Mouse (Mus musculus): ENCODE results near the gene Sfn.
"Not testable (repeated sequence)": the region's sequence is repeated elsewhere in the genome, so short reads cannot be mapped to it uniquely, and the experiment has no call there.

The Sfn gene

GRCm38 (mm10) chr4:133601721-133602218 is at the start of gene Sfn:
Sfn (minus strand) TSS chr4:133602168.
- peak; percentile 78 to 83 for DNase-seq (ENCODE audit: low spot score in 2 of 2)

DNA sequence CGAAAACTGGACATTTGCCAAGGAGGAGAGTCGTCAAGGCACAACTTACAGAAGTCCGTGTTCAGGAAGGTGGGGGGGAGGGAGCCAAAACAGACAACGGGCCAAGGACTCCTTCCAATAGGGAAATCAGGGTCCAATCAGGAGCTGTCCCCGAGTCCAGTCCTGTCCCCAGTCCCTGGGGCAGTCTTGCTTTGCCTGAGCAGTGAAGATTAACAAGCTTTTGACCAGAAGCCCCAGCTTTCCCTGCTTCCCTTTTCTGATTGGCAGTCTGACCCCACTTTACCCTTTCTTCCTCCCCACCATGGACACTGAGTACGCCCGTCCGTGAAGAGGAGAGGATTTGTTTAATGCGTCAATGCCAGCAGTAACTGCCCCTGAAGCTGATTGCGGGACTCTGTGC is 49.5 kb upstream of the Sfn start:
- no peak for DNase-seq (ENCODE audit: low spot score in 2 of 2)

DNA sequence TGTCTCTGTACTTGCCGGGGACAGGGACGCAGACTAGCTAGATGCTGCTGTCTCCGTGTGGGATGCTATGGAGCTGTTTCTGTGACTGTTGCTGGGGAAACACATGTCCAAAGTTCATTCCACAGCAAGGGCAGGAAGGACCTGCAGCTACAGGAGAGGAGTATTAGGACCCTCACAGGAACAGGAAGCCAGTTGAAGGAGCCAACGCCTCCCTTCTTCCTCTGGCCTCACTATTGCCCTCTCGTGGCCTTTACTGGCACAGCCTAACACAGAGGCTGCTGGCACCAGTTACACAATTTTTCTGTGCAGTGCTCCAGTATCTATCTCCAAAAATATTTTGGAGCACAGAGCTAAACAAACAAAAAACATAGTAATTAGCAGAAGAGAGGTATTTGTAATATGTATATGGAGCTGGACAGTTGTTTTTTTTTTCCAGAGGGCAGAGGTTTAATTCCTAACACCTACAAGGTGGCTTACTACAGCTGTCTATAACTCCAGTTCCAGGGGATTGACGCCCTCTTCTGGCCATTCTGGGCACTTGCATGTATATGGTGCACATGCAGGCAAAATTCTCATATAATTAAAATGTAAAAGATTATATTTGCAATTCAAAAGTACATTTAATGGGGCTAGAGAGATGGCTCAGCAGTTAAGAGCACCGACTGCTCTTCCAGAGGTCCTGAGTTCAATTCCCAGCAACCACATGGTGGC is 48.2 kb upstream of the Sfn start, which contains the start of gene Zdhhc18:
Gene Zdhhc18 (minus strand): TSS at position 166 of the 711 bp plus-strand sequence.
- DNase-seq (ENCODE audit: low spot score in 2 of 2) = peak; percentile 68 to 84

DNA sequence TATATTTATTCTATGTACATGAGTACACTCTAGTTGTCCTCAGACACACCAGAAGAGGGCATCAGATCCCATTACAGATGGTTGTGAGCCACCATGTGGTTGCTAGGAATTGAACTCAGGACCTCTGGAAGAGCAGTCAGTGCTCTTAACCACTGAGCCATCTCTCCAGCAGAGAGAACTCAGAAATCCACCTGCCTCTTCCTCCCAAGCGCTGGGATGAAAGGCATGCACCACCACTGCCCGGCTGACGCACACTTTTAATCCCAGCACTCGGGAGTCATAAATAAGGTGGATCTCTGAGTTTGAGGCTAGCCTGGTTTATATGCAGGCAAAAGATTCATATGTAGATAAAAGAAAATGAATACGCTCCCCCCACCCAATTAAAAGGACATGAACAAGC is 47.5 kb upstream of the Sfn start:
- DNase-seq (ENCODE audit: low spot score in 2 of 2) = not testable (repeated sequence)

- no peak for DNase-seq (ENCODE audit: low spot score in 2 of 2)
Measured at GRCm38 (mm10) chr4:133645680-133646079, 43.7 kb upstream of the Sfn start.

- no peak for DNase-seq (ENCODE audit: low spot score in 2 of 2)
Measured at GRCm38 (mm10) chr4:133645195-133645594, 43.2 kb upstream of the Sfn start.

DNA sequence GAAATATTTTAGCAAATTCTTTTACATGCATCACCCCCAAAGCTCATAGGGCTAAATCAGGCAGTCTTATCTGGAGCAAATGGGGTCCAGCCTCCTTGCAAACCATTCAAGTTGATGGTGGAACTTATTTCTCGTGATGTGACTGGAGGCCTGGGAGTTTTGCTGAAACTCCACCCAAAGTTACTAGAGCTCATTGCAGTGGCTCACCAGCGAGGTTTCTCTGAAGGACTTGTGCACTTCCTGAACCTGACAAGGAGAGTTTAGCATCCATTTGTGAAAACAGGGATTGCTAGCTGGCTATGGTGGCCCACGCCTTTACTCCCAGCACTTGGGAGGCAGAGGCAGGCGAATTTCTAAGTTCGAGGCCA is 32.1 kb upstream of the Sfn start:
- DNase-seq (ENCODE audit: low spot score in 2 of 2) = no peak

GRCm38 (mm10) chr4:133633332-133634042 is 31.5 kb upstream of the Sfn start:
- peak; percentile 83 to 90 for DNase-seq (ENCODE audit: low spot score in 2 of 2)

- no peak for DNase-seq (ENCODE audit: low spot score in 2 of 2)
Measured at GRCm38 (mm10) chr4:133632483-133633327, 30.7 kb upstream of the Sfn start.

DNA sequence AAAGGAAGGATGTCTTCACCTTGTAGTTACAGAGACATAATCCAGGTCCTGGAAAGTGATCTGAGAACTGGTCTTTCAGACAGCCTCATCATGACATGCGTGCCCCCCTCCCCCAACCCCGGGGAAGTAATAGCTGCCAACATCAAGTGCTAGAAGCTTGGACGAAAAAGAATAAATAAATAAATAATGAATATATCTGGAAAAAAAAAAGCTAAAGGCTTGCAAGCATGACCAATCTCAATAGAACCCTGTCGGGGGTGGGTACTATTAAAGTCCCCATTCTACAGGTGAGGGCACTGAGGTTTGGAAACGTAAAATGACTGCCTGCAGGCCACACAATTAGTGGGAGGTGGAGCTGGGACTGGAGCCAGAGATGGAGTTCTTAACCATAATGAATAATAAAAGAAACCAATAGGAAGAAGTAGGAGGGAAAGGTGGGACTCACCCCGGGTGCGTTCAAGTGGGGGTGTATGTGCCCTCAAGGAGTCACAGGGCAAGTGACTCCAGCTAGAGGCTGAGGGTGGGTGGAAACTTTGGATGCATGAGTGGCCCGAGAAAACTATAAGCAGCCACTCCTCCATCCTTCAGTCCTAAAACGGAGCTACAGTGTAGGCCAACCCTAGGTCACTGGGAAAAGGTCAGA is 29.9 kb upstream of the Sfn start:
- DNase-seq (ENCODE audit: low spot score in 2 of 2) = no peak

DNA sequence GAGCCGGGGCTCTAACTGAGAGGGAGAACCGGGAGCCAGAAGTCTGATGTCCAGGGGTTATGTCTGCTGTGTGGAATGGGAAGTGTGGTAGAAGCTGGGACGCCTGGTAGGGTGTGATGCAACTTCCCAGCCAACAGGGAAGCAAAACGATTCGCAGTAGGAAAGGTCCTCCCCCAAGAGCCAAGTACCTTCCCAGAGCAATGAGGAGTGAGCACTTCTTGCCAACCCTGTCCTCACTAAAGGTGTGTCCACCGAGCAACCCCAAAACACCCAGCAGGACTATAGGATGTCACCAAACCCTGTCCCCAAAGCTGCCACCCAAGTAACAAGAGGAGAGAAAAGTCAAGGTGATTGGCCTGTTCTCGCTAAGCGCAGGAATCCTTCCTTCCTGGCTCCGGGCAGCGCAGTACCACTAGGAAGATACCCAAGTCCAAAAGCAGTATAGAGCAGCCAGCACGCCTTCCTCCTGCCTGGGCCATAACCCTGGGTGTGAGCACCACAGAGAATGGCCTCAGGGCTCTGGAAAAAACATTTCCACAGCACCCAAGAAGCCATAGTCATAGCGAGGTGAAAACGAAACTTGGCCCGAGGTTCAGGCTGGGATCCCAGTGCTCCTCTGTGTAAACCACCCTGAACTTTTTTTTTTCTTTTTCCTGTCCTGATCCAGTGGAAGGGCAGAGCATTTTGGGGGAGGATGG is 29.3 kb upstream of the Sfn start:
- DNase-seq (ENCODE audit: low spot score in 2 of 2) = no peak

- DNase-seq (ENCODE audit: low spot score in 2 of 2) = no peak
Measured at GRCm38 (mm10) chr4:133630326-133630920, 28.5 kb upstream of the Sfn start.

- DNase-seq (ENCODE audit: low spot score in 2 of 2) = no peak
Measured at GRCm38 (mm10) chr4:133629191-133629590, 27.2 kb upstream of the Sfn start.

DNA sequence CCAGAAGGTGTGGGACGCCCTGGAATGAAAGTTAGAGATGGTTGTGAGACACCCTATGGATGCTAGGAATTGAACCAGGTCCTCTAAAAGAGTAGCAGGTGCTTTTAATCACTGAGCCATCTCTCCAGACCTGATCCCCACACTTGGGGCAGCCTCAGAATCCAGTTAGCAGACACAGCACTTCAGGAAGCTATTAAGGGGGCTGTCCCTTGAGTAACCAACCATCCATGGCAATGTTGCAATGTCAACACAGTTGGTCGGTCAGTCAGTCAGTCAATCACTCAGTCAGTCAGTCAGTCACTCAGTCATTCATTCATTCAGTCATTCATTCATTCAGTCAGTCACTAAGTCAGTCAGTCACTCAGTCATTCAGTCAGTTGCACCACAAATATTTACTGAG is 26.5 kb upstream of the Sfn start:
- no peak for DNase-seq (ENCODE audit: low spot score in 2 of 2)

DNA sequence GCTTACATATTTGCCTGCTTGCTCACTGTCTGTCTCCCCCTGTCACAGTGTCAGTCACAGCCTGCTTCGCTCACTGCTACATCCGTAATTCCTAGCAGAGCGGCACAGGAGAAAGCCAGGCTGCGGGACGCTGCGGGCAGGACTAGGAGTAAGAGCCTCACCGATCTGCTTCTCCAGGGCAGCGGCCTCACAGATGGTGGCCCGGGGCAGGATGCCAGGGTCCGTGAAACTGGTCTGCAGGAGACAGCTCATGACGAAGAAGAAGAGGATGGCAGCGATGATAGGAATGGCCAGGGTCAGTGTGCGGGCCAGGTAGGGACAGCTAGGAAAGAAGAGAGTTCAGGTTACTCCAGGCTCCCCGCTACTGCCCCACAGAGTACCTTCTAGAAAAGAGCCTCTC is 25.1 kb upstream of the Sfn start:
- DNase-seq (ENCODE audit: low spot score in 2 of 2) = no peak

DNA sequence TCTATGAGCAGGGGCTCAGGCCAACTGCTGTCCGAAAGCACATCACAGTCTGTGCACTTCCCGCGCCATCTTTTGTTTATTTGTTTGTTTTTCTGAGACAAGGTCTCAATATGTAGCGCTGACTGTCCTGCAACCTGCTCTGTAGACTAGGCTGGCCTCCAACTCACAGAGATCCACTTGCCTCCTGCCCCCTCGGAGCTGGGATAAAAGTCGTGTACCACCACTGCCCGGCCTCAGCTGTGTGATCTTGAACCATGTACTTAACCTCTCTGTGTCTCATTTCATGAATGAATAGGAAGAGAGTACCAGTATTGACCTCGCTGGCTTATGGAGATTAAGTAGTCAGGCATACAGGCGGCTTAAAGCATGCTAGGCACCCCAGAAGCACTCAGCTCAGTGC is 24.7 kb upstream of the Sfn start:
- no peak for DNase-seq (ENCODE audit: low spot score in 2 of 2)

DNA sequence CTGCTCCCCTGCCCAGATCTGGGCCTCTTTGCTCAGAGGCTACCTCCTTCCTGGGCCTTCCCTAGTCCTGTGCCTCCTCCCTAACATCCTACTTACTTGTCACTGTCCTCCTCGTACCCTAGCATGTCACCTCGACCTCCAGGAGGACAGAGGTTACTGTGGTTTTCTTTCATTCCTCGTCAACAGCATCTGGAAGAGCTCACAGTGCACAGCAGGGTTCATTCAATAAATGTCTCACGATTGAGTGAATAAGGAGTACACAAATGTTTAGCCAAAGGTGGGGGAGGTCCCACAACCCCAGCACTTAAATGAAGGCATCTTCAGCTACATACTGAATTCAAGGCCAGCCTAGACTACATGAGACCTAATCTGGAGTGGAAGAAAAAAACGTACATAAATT is 24.3 kb upstream of the Sfn start:
- no peak for DNase-seq (ENCODE audit: low spot score in 2 of 2)

DNA sequence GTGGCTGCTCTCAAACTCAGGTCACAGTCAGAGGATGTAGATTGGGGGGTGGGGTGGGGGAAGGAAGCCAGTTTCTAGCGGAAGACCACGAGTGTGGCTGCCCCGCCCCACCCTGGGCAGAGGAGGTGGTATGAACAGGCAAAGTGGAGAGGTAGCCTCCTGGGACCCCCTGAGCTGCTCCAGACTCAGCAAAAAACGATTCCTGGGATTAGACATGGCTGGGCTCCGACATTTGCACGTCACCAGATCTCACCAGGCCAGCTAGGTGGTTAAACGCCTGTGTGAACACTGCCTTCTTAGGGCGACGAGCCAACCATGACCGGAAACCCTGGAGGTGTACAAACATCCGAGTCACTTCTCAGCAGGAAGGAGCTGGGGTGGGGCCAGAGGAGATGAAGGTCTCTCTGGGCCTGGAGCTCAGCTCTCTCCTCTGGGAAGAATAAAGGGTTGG is 23.7 kb upstream of the Sfn start:
- DNase-seq (ENCODE audit: low spot score in 2 of 2) = no peak

DNA sequence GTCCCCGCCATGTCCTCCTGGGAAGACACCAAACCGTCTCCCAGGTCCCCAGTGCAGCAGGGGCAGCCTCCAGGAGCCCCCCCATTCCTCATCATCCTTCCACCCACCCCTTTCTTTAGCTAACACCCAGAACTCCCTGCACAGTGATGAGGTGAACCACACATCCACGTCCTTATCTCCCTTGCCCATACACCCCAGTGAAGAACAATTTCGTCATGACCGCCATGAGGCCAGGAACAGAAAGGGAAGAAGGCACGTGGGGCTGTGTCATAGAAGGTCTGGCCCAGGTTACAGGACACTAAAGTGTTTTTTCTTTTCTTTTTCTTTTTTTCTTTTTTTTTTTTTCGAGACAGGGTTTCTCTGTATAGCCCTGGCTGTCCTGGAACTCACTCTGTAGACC is 22.9 kb upstream of the Sfn start:
- no peak for DNase-seq (ENCODE audit: low spot score in 2 of 2)

DNA sequence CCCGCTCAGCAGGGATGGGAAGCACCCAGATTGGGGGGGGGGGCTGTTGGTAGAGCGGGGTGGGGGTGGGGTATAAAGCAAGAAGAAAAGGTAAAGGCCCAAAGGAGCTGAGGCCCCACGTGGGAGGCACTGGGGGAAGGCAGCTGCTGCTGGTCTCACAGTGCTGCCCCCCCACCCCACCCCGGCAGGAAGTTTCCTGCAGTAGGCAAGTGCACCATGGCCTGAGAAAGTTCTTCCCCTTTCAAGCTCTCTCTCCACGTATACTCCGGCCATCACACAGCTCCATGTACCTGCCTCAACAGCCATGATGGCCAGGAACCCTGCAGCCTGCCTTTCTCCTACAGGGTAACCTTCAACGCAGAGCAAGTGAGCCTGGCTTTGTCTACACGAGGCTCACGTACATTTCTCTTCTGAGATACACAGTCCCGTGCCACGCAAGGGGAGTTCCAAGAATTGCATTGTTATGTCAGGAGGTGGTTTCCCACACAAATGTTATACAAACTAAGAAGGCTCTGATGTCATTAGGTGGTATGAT is 20.3 kb upstream of the Sfn start:
- DNase-seq (ENCODE audit: low spot score in 2 of 2) = no peak
